Mouse (Mus musculus) monocyte, adult 2 months (primary cell): ENCODE results near the gene Rabep2.
"Not testable (repeated sequence)": the region's sequence is repeated elsewhere in the genome, so short reads cannot be mapped to it uniquely, and the experiment has no call there.

Source experiments
- DNase-seq, 2 experiments: peaks; one replicate each; pipeline ENCODE4 v3.0.0; 2022; ENCODE audit warnings: low spot score in 2 of 2, low read depth in 1 of 2

Rabep2 gene

GRCm38 (mm10) chr7:126428631-126429502 is at the start of gene Rabep2:
Gene Rabep2 (plus strand): TSS chr7:126428759.
- DNase-seq: peak; percentile 43 to 75

- no peak for DNase-seq
These were observed 45.0 kb upstream of the Rabep2 start for GRCm38 (mm10) chr7:126383565-126383964.

- DNase-seq: no peak
These were observed 40.4 kb upstream of the Rabep2 start for GRCm38 (mm10) chr7:126388185-126388584.

DNA sequence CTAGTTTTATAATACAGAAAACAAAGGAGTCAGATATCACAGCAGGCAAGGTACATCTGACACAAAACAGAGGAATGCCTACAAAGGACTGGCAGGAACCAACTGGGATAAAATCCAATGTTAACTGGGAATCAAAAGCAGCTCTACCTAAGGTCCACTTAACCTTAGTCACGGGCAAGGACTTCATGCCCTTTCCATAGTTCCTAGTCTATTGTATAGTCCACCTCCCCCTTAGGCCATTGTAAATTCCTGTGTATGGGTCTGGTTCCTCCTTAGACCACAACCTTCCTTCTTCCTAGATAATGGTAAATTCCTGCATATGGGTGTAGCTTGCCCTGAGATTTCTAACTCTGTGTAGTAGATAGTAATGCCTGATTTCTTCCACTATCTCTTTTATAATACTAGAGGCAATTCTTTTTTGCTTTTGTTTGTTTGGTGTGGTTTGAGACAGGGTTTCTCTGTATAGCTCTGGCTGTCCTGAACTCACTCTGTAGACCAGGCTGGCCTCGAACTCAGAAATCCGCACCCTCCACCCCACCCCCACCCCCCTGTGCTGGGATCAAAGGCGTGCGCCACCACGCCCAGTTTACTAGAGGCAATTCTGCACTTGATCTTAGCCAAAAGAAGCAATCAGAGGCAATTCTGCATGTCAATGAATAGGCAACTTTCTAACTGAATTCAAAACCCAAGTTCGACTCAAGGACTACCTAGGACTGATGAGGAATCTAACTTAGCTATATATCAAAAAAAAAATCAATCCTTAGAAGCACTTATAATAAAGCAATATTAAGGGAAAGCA is 36.3 kb upstream of the Rabep2 start:
- not testable (repeated sequence) for DNase-seq

DNA sequence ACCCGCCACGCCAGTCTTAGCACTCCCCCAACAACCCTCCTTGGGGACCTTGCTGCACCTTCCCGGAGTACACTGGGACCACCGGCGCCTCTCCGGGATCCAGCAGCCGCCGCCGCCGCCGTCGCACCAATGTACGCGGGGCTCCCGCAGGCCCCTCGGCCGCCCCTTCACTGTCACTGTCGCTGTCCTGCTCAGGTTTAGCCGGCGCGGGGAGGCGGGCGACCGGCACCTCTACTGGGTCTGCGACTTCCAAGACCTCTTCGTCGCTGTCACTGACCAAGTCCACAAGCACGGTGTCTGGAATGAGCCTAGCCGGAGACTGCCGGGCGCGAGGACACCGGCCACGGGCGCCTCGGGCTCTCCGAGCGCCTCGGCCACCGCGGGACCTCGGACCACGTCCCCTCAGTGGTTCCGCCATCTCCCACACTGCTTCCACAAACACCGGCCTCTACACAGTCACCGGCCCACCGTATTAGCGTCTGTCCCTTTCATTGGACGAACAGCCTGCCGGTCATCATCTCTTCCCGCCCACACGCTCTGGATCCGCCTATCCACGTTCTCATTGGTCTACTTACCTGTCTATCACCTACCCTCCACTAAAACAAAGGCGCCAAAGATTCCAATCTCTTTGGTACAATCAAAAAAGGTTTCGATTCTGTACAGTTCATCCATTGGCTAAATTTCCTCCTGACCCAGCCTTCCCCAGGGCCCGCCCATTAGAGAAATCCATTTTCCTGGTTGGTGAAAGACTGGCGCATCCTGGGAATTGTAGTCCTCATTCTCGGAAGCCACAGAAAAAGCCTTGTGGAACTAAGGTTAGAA is 32.0 kb upstream of the Rabep2 start, which contains the start of gene Nfatc2ip:
TSS of gene Nfatc2ip (minus strand) at position 440 of the 822 bp plus-strand sequence.
- DNase-seq: peak; percentile 89 to 92

GRCm38 (mm10) chr7:126397221-126397620 is 31.3 kb upstream of the Rabep2 start:
- no peak for DNase-seq

GRCm38 (mm10) chr7:126397822-126398221 is 30.7 kb upstream of the Rabep2 start:
- DNase-seq: no peak

DNA sequence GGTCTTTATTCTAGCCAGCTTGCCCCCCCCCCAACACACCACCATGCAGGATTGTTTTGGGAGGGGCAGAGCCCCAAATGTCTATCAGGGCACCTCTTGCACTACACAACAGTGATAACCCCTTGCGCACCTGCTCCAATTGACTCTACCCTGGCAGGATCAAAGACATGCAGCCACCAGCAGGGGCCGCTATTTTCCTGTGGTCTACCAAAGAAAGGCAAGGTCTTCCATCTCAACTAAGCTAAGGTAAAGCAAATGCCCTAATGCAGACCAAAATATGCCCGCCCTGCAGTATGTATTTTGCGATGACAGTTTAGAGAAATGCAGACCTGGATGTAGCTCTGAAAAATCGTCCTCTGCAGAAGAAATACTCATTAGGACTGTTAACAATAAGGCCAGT is 29.0 kb upstream of the Rabep2 start:
- peak; percentile 13 to 68 for DNase-seq

GRCm38 (mm10) chr7:126402518-126402917 is 26.0 kb upstream of the Rabep2 start:
- not testable (repeated sequence) for DNase-seq

DNA sequence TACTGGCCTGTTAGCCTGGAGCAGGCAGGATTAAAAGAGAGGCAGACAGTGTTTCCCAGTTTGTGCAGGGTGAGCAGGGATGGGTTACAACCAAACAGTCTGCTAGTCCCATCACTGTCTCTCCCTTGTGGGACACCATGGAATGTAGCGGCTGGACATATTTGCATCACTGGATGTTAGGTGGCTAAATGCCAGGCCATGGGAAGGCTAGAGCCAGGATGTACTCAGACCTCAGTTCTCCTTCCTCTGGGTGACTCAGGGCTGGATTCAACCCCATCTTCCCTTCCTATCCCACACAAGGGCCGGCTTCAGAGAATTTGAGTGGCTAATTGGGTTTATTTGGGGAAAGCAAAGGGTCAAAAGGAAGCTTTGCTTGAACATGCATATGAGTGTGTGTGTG is 19.9 kb upstream of the Rabep2 start:
- DNase-seq: no peak

DNA sequence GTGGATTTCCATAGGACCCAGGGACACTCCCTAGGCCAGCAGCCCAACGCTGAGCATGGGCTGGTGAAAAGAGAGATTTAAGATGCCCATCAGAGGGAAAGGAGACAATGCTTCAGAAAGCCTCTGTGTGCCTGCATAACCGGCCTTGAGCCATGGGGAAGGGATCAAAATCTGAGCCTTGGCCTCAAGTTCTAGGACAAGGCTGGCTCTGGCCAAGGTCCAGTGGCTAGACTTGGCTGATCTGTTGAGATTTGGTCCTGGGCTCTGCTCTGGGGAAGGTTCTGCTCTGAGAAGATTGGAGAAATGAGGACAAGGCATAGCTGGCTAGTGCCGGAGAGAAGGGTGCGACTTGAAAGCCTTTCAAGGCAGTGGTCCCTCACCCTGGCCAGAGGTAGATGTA is 17.5 kb upstream of the Rabep2 start:
- DNase-seq: no peak

DNA sequence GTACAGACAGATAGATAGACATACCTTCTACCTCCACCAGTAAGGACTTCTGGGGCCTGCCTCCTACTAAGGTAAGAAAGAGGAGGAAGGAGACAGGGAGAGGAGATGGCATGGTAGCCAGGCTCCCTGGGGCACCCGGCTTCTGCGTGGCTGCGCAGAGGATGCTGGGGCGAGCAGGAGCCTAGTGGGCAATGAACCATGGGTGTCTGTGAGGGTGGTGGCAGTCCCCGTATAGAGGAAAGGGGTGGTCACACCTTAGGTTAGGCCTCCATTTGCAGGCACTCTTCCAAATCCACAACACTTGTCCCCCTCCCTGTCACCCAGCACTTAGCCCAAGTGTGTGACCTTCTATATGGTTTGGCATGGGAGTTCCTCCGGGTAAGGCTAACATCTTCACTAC is 13.8 kb upstream of the Rabep2 start, which contains the start of gene Cd19:
TSS of gene Cd19 (minus strand) at position 165 of the 400 bp plus-strand sequence.
- no peak for DNase-seq

DNA sequence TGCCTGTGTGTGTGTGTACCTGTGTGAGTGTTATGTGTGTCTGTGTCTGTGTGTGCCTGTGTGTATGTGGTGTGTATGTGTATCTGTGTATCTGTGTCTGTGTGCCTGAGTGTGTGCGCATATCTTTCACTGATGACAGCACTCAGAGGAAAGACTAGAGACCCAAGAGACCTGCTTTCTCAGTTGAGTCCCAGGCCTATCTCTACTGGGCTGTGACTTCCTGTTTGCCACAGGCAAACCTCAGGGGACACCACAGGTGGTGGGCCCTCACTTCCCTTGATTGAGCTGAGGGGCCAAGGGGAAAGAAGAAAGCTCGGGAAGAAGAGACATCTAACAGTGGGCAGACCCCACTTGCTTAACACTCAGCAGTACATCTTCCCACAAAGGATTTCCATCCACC is 11.9 kb upstream of the Rabep2 start:
- no peak for DNase-seq

DNA sequence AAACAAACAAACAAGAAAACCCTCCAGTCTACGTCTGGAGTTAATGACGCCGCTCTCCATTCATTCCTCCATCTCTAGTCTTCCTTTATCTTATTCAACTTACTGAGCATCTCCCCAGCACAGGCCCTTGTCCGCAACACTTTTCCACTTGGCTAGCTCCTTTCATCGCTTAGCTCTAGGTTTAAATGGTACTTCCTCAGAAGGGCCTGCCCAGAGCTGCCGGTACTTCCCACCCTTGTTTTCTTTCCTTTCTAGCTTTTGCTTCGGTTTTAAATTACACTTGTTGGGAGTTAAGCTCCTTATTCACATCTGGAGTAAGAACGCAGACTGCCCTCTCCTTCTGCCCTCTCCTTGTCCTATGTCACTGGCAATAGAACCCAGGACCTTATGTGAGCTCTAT is 11.5 kb upstream of the Rabep2 start:
- no peak for DNase-seq

DNA sequence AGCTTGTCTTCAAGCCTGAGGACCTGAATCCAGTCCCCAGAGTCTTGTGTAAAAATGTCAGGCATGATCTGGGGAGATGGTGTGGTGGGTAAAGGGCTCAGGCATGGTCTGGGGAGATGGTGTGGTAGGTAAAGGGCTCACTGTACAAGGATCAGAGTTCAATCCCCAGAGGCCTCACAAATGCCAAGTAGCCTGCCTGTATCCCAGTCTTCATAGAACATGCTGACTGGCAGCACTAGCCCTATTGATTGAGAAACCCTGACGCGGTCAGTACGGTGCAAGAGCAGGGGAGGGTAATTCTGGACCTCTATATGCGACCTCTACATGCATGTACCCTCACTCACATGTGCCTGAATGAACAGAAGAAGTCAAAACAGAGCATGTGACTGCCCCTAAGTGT is 11.0 kb upstream of the Rabep2 start:
- DNase-seq: no peak

DNA sequence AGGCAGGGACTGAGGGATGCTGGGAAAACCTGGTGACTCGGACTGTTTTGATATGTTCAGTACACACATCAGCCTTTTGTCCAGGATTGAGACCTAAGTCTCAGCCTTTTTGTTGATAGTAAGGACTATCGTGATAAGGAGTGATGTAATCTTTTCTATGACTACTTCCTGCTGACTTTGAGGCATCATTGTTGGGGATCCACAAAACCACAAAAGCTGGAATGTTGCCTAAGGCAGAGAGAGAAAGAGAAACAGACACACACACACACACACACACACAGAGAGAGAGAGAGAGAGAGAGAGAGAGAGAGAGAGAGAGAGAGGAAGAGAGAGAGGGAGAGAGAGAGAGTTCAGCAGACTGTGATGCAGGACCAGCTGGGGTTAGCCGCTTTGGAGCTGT is 10.1 kb upstream of the Rabep2 start:
- DNase-seq: no peak

- no peak for DNase-seq
These were observed 6.8 kb upstream of the Rabep2 start for GRCm38 (mm10) chr7:126421756-126422155.

- no peak for DNase-seq
These were observed 4.4 kb upstream of the Rabep2 start for GRCm38 (mm10) chr7:126424161-126424560.

DNA sequence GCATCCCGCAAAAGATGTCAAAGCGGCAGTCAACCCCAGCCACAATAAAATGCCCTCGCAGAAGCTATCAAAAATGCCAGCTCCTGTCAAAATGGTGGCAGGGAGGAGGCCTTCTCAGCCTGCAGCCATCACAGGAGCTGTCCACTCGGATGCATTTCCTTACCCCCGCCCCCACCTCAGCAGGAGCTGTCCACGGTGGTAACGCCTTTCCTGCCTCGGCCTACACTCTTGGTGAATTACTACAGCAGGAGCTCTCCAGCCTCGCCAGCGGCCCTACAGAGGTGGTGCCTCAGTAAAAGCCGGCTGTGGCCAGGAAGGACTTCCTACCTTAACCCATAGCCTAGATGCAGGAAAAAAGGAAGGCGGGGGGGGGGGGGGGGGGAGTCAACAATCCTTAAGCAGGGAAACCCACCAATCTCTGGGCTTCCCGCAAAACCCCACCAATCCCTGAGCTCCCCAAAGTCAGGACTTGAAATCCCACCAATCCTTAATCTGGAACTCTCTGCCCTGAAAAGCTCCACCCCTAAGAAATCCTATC is 1.2 kb upstream of the Rabep2 start:
- DNase-seq: no peak

DNA sequence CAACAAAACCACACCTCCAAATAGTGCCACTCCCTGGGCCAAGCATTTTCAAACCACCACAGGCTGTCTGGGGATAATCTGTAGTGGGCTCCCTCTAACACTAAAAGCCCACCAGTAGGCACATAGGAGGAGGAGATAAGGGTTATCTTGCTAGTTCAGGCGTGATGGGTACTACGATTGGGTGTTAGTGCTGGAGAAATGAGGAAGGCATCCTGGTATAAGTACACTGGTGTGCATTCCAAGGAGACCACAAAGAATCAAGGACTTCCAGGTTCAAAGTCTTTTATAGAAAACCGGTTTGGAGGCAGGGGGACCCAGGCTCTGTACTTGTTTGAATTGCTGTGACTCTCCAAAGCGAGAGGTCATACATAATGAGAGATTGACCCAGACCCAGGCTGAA is 405 bp upstream of the Rabep2 start:
- no peak for DNase-seq

DNA sequence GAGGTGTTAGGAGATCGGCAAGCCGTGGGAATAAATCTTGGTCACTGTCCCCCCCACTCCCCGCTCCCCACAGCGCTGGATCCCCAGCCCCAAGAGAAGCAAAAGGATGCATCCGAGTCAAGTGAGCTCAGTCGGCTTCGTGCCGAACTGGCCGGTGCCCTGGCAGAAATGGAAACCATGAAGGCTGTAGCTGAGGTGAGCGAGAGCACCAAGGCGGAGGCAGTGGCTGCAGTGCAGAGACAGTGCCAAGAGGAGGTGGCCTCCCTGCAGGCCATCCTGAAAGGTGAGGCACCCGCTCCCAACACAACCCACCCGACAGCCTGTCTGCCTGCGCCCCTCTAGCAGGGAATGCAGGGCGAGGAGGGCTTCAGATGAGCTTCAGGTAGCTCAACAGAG is 942 bp downstream of the Rabep2 start:
- DNase-seq: no peak
